In the genomic region with DNA sequence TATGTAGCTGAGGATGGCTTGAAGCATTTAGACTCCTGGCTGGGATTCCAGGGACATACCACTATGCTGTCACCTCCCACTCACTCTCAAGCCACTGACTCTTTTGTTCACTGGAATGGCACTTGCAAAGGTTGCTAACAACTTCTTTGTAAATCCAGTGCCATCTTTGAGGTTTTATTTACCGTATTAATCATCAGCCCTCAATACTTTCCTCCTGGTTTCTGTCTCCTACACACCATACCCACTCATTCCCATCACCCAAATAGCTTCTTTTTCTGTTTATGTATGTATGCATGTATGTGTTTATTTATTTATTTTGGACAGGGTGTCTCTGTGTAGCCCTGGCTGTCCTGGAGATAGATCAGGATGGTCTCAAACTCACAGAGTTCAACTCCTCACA, we compare ENCODE assay signal across 11 mouse cellular contexts. TPM values are rescaled to one million over a fixed set of nuclear protein-coding genes. Genes with fewer than 3 reads are reported as not detected.
DNase-seq lines count a peak whose midpoint lies in the region; ATAC-seq lines count a peak whose summit lies in the region.
"Had no signal": no experiment of that assay in that cellular context is flagged by ENCODE, and none has a peak within 500 bp of the region (broad histone marks: within the 10 kb centered on the region; RNA-seq: fewer than 3 reads in every experiment).

No protein-coding gene starts in this region.

- 63% methylated on average over 1 of the region's 1 CpGs for WGBS in heart, embryonic 15.5 days
- 85% methylated on average over 1 of the region's 1 CpGs for WGBS in embryonic facial prominence, embryonic 13.5 days
- WGBS in hindbrain, embryonic 16.5 days, result 75% methylated on average over 1 of the region's 1 CpGs
- WGBS in midbrain, embryonic 12.5 days, result 88% methylated on average over 1 of the region's 1 CpGs

- ATAC-seq in heart, embryonic 15.5 days (replicated peaks; ENCODE audit: insufficient number of reproducible peaks, insufficient read depth, low FRiP score, low read depth), result no peak
- ATAC-seq in embryonic facial prominence, embryonic 13.5 days (ENCODE audit: insufficient number of reproducible peaks, insufficient read depth, low FRiP score, low TSS enrichment, low read depth), result no peak
- no peak for ATAC-seq in hindbrain, embryonic 16.5 days
- ATAC-seq in midbrain, embryonic 12.5 days (ENCODE audit: low FRiP score, low read depth), result no peak

- DNase-seq in heart, adult 11 months, result no peak
- DNase-seq in thymus, postnatal 25 days, result no peak
- no peak for DNase-seq in gastrocnemius, postnatal 4 days (ENCODE audit: low spot score in 2 of 2)
- DNase-seq in yolk sac, embryonic 10.5 days (ENCODE audit: low spot score), result no peak
- DNase-seq: layer of hippocampus, adult 9-11 months had no signal

- peak overlapping the region; percentile 68 for H3K4me2 ChIP-seq in heart, embryonic 15.5 days
- H3K4me2 ChIP-seq in embryonic facial prominence, embryonic 13.5 days, result peak overlapping the region; percentile 67
- H3K4me2 ChIP-seq in hindbrain, embryonic 16.5 days (ENCODE audit: low read length), result peak overlapping the region; percentile 79
- peak overlapping the region; percentile 59 for H3K4me2 ChIP-seq in midbrain, embryonic 12.5 days (replicated peaks)

- no peak overlapping the region for H3K27ac ChIP-seq in heart, embryonic 15.5 days
- H3K27ac ChIP-seq in embryonic facial prominence, embryonic 13.5 days, result no peak overlapping the region
- H3K27ac ChIP-seq in hindbrain, embryonic 16.5 days (ENCODE audit: low read depth, low read length), result no peak overlapping the region
- H3K27ac ChIP-seq in midbrain, embryonic 12.5 days (replicated peaks), result no peak overlapping the region

- H3K36me3 ChIP-seq in heart, embryonic 15.5 days, result no peaks in the 10 kb centered on the region
- no peaks in the 10 kb centered on the region for H3K36me3 ChIP-seq in embryonic facial prominence, embryonic 13.5 days
- H3K36me3 ChIP-seq in hindbrain, embryonic 16.5 days (ENCODE audit: control insufficient read depth, insufficient read depth, low read length), result no peaks in the 10 kb centered on the region
- no peaks in the 10 kb centered on the region for H3K36me3 ChIP-seq in midbrain, embryonic 12.5 days

- peaks cover 30% of the 10 kb centered on the region for H3K4me1 ChIP-seq in heart, embryonic 15.5 days (replicated peaks)
- peaks cover 22% of the 10 kb centered on the region for H3K4me1 ChIP-seq in embryonic facial prominence, embryonic 13.5 days
- H3K4me1 ChIP-seq in hindbrain, embryonic 16.5 days (ENCODE audit: control insufficient read depth, insufficient read depth, low read depth, low read length), result peaks cover 12% of the 10 kb centered on the region; the same call in 1 of the 2 replicates
- H3K4me1 ChIP-seq in midbrain, embryonic 12.5 days, result peaks cover 11% of the 10 kb centered on the region

- H3K27me3 ChIP-seq in heart, embryonic 15.5 days, result no peaks in the 10 kb centered on the region
- H3K27me3 ChIP-seq in embryonic facial prominence, embryonic 13.5 days, result no peaks in the 10 kb centered on the region
- H3K27me3 ChIP-seq in hindbrain, embryonic 16.5 days (replicated peaks; ENCODE audit: control insufficient read depth, insufficient read depth, low read length), result no peaks in the 10 kb centered on the region
- H3K27me3 ChIP-seq in midbrain, embryonic 12.5 days, result peaks cover 17% of the 10 kb centered on the region; the same call in 1 of the 2 replicates

- no peak overlapping the region for H3K9ac ChIP-seq in heart, embryonic 15.5 days
- H3K9ac ChIP-seq in embryonic facial prominence, embryonic 13.5 days, result no peak overlapping the region
- H3K9ac ChIP-seq in hindbrain, embryonic 16.5 days (ENCODE audit: low read depth, low read length), result no peak overlapping the region
- no peak overlapping the region for H3K9ac ChIP-seq in midbrain, embryonic 12.5 days (replicated peaks)

- H3K9me3 ChIP-seq in heart, embryonic 15.5 days (replicated peaks), result no peaks in the 10 kb centered on the region
- no peaks in the 10 kb centered on the region for H3K9me3 ChIP-seq in embryonic facial prominence, embryonic 13.5 days
- no peaks in the 10 kb centered on the region for H3K9me3 ChIP-seq in hindbrain, embryonic 16.5 days (ENCODE audit: control insufficient read depth, low read length)
- H3K9me3 ChIP-seq in midbrain, embryonic 12.5 days, result no peaks in the 10 kb centered on the region

- peak overlapping the region; percentile 71; the same call in 1 of the 2 replicates for H3K4me3 ChIP-seq in heart, embryonic 15.5 days
- H3K4me3 ChIP-seq in embryonic facial prominence, embryonic 13.5 days, result peak overlapping the region; percentile 65; the same call in 1 of the 2 replicates
- H3K4me3 ChIP-seq in hindbrain, embryonic 16.5 days (ENCODE audit: low read length), result no peak overlapping the region
- no peak overlapping the region for H3K4me3 ChIP-seq in midbrain, embryonic 12.5 days

RNA-seq across cellular contexts. Expression of a gene that starts 0.8 kb away (rescaled TPM):
- polyA plus RNA-seq in heart, embryonic 15.5 days (2015; fragmentation: Nextera tagmentation; extraction: Ambion mirVana), result 31.1 and 34.5 TPM in 2 replicates
- polyA plus RNA-seq in embryonic facial prominence, embryonic 13.5 days (2015; fragmentation: Nextera tagmentation; extraction: Ambion mirVana), result 14.9 and 17.5 TPM in 2 replicates
- 10.3 and 11.4 TPM in 2 replicates for polyA plus RNA-seq in hindbrain, embryonic 16.5 days (2015; fragmentation: Nextera tagmentation; extraction: Ambion mirVana)
- 7.1 TPM in 2 replicates for polyA plus RNA-seq in midbrain, embryonic 12.5 days (2016; fragmentation: Nextera tagmentation; extraction: Ambion mirVana)
- total RNA-seq in gastrocnemius, postnatal 4 days (2021), result 10 to 100 TPM; 11.5 to 13.8 TPM

RNA-seq across cellular contexts. Expression of a gene that starts 0.9 kb away (rescaled TPM):
- polyA plus RNA-seq in heart, embryonic 15.5 days (2015; fragmentation: Nextera tagmentation; extraction: Ambion mirVana), result 0.64 and 0.86 TPM in 2 replicates
- polyA plus RNA-seq in embryonic facial prominence, embryonic 13.5 days (2015; fragmentation: Nextera tagmentation; extraction: Ambion mirVana), result 1.4 and 1.6 TPM in 2 replicates
- 2.3 and 2.9 TPM in 2 replicates for polyA plus RNA-seq in hindbrain, embryonic 16.5 days (2015; fragmentation: Nextera tagmentation; extraction: Ambion mirVana)
- 0.32 and 0.47 TPM in 2 replicates for polyA plus RNA-seq in midbrain, embryonic 12.5 days (2016; fragmentation: Nextera tagmentation; extraction: Ambion mirVana)
- total RNA-seq in gastrocnemius, postnatal 4 days (2021), result not detected
- polyA plus RNA-seq: CD4-positive, CD25-positive, alpha-beta regulatory T cell, adult 4 months; small intestine, adult 2 months had no signal

Comparison
In these comparisons a context has a peak if more than half of its experiments do, and no peak if none do; other contexts are left out.
1. H3K4me3 ChIP-seq: peak in heart, embryonic 15.5 days (single experiment) and embryonic facial prominence, embryonic 13.5 days (single experiment); none in hindbrain, embryonic 16.5 days (single experiment) and midbrain, embryonic 12.5 days (single experiment).
2. Peak in every context shown above with its lines, with median percentiles within 50 percentile points of each other: H3K4me2 ChIP-seq.